Mouse (Mus musculus) lung, postnatal 14 days (tissue): ENCODE results near the gene Ndufb4.
"Not testable (repeated sequence)": the region's sequence is repeated elsewhere in the genome, so short reads cannot be mapped to it uniquely, and the experiment has no call there.

Experiments
- DNase-seq: peaks from one replicate; pipeline ENCODE4 v3.0.0; 2021

Ndufb4 gene

DNA sequence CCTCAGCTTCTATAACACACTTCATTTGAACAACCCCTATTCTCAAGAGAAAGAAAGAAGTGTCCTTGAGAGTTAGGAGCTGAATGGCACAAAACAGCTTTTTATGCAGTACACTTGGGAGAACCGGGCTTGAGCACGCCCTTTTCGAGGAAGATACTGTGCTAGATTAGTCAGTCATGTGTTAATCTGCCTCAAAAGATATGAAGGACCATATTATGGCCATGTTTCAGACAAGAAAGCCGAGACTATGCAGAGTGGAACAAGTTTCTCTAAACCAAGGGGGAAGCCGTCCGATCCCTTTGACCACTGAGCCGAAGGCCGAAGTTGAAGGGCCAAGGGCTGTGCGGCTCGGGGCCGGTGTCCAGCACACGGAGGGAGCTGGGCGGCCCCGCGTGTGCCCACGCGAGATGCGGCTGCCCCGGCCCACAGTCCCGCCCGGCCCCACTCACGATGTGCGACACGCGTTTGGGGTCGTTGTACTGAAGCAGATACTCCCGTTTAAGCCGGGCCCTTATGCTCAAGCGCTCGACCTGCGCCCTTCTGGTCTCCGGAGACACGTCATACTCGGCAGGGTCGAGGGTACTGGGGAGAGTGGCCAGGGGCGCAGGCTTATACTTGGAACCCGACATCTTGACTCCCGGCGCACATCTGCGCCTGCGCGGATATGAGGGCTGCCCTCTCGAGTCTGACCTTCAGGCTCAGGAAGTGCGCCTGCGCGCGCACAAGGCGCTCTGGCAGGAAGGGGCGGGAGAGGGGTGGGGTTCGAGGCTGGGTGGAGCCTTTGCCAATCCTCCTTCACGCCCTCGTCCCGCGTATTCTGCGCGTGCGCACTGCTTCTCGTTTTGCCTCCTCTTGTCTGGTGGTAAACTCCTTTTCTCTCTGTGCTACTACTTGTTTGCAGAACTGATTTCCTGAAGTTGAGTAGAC, at the start of gene Ndufb4:
Gene Ndufb4 (minus strand): TSS at position 723 of the 927 bp plus-strand sequence.
- peak; percentile 96 for DNase-seq

DNA sequence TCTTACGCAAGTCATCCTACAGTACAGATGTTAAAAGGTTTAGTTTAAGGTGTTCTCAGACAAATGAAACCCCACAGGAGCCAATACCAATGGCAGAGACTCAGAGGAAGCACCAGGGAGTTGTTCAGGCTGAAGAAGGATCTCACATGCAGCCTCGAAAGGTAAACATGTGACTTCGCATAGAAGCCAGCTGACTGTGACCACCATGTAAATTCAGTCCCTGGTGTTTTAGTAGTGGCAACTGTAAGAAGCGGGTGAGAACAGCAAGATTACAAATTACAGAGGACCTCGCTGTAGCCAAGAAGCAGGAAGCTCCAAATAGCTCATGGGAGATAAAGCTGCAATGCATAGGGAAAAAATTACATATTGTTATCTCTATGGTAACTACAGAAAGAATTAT, 49.6 kb upstream of the Ndufb4 start:
- no peak for DNase-seq

DNA sequence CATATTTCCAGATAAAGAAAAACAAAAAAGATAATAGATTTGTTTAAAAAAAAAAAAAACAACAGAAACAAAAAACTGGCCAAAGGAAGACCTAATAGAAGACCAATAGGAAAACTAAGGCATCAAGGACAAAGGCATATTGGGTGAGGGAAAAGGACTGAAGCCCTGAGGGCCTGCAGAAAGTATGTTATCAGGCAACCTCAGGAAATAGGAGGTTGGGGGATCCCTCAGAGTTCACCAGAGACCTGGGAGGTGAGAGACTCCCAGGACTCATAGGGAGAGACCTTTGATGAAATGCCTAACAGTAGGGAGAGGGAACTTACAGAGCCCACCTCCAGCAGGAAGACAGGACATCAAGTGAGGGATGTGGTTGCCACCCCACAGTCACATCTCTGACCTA, 45.8 kb upstream of the Ndufb4 start:
- DNase-seq = not testable (repeated sequence)

DNA sequence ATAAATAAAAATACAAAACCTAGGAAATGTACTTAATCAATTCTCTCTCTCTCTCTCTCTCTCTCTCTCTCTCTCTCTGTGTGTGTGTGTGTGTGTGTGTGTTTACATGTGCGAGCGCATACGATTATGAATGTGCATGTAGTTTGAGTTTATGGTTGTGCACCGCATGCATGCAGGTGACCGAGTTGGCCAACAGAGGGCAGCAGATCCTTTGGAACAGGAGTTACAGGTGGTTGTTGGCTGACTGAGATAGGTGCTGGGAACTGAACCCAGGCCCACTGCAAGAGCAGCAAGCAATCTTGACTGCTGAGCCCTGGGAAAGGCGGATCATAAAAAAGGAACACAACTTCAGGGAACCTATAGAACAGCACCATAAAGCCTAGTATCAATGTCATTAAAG, 44.5 kb upstream of the Ndufb4 start:
- no peak for DNase-seq

DNA sequence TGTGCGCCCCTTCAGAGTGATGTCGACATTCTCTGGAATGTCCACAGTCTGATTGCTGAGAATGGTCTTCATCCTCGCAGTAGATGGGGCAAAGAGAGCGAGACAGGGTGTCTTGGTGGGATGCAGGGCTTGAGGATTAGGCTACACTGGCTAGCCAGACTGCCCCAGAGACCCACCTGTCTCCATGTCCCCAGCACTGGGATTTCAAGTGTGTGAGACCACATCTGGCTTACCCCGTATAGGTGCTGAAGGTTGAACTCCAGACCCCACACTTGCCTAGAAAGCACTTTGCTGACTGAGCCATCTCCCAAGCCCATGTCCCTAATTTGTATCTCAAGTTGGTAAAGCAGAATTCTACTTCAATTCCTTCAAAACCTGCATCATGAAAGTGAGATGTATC, 43.0 kb upstream of the Ndufb4 start:
- no peak for DNase-seq

DNA sequence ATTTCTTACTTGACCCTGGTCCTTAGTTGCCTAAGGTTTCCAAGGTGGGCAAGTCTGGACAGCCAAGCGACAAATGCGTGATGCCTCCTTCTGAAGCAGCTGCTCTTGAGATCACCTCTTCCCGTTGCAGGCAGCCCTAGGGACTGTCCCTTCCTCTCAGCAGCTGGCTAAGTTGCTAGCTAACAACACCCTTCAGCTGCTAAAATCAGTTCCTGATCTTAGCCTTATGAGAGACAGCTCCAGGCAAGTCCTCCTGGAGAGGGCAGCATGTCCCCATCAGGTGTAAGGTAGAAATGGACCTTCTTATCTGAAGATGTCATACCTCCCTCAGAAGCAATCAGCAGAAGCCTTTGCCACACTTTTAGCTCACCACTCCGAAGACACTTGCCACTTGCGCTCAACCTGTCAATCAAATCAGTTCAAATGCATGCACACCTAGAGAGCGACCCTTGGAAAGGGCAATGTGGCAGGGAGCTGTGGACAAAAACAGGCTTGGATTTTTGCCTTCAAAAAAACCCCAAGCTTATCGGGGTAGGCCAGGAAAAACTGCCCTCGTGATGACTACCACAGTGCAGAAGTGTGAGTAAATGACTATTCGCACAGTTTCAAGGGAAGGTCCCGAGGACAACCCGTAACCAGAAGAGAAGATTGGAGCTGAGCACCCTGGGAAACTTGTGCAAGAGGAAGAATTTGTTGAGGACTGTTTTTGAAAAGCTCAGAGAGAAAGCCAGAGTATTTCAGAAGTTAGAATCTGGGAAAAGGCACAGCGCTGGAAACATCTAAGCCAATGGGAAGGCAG, 36.9 kb upstream of the Ndufb4 start:
- DNase-seq = no peak

DNA sequence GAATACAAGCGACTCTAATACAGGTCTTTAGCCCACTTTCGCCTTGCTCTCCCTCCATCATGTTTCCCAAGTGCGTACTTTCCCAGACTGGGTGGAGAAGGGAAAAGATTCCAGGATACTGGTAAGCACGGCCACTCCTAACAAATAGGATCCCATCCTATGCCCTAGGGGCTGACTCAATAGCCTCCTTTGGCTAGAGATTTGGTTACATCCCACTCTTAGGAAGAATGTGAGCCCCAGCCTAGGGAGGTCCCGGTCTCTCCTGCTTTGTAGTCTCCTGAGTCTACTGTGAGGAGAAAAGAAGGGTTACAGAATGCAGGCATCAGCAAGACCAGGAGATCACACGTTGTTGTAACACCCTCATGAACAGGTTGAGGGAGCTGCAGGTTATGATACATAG, 36.2 kb upstream of the Ndufb4 start:
- DNase-seq = no peak

DNA sequence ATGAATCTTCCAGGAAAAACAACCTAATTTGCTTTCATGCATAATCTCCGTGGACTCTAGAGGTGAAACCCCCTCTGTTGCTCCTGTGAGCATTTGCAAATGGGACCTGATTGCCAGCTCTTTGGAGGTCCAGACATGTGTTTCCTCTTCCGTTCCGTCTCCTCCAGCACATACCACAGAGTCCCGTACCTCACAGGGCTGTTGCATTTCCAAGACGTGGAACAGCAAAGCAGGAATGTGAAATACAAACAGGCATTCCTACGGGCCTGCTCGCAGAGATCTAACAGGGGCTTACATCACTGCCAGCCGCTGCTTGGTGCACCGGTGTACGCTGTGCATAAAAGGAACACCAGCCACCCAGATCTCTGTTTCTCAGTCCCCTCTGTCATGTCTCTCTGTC, 35.7 kb upstream of the Ndufb4 start:
- DNase-seq = no peak

DNA sequence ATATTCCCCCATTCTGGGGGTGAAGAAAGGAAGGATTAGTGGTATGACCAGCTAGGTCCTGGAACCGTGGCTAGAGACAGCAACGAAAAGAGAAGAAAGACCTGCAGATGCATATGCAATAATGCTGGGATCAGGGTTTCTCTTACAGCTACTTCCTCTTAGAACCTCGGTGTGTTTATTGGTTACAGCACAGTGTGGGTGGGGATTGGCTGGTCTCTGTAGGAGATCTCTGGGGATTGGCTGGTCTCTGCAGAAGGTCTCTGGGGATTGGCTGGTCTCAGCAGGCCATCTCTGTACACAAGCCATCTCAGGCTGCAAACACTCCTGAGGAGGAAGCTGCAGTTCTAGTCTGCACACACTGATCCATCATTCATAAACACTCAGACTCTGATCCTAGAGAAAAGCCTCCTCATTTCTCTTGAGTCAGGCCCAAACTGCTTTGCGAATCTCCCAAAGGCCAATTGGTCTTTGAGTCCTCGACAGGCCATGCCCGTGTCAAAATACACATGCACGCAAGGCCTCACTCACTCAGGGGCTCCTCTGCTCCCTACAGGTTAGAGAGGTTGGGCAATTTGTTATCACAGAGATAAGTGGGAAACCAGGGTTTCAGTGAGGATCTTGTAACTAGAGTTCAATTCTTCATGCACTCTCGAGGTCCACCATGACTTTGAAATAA, 35.1 kb upstream of the Ndufb4 start:
- DNase-seq = no peak

DNA sequence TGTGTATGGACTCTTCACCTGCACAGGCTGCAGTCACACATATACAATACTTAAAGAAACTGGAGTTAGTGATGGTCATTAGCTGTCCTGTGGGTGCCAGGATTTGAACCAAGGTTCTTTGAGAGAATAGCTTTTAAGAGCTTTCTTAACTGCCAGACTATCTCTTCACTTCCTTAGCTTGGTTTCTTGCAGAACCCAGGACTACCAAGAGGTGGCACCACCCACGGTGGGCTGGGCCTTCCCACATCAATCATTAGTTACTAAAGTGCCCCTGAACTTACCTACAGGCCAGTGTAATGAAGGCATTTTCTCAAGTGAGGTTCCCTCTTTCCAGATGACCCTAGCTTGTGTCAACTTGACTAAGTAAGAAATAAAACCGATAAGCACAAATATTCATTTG, 33.9 kb upstream of the Ndufb4 start:
- DNase-seq = no peak

DNA sequence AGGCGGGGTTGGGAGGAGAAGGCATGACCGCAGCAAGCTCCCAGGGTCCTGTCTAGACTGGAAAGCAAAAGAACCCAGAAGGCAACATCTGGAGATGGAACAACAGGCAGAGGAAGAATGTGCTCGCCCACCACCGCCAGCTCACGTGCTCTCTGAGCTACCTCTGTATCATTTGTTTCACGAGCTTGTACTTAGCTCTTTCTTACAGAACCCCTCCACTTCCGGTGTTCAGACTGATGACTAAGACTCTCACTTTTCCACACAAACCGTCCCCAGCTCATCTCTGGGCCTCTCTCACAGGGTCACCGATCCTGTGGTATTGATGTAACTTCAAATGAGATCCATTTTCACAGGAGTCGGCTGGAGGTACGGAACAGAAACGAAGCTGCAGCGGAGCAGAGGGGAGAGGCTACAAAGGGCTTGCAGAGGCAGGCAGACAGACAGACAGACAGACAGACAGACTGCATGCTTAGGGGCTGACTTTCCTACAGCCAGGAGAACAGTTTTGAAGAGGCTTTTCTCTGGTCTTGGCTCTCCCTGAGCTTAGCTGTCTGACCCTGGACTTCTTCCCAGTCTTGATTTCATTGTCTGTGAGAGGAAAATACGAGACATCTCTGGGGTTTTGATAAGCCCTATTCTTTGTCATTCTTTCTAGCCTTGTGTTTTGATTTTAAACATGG, 33.2 kb upstream of the Ndufb4 start:
- no peak for DNase-seq

DNA sequence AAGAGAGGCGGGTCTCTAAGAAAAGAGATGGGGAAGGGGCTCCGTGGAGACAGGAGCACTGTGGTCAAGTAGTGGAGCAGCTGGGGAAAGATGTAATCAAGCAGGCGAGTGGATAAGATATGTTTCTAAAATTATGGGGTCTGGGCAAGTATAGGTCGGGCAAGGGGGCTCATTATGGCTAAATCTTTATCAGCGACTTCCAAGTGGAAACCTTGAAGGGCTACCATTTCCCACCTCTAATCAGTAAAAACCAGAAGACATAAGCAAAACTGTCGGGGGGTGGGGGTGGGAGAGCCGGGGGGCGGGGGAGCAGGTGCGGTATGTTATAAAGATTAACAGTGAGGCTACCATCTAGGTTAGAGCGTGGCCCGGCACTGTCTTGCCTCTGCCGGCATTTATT, 32.6 kb upstream of the Ndufb4 start:
- DNase-seq = no peak

DNA sequence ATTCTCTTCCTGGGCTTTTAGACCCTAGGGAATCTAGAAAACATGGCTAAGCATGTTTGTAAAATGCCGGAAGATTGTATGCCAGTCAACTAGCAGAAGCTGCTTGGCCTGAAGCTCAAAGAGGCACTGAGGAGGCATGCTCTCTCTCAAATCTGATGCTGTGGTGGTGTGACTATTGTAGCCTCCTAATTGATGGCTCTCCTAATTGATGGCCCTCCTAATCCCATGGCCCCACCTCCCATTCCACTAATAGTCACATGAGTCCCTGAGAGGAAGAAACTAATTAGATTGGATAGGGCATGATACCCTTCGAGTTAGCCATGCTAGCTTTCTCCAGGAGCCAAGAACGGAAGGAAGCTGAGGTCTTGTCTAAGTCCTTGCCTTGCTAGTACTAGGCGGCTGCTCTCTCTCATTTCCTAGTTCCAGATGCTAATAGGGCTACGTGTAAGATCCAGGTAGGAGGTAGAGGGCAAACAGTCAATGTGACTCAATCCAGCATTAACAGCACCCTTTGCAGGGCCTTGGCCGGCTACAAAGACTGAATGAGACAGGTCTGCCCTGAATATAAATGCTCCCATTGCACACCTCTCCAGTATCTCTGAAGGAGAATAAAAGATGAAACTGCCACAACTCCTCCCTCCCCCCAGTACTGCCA, 31.8 kb upstream of the Ndufb4 start:
- no peak for DNase-seq

DNA sequence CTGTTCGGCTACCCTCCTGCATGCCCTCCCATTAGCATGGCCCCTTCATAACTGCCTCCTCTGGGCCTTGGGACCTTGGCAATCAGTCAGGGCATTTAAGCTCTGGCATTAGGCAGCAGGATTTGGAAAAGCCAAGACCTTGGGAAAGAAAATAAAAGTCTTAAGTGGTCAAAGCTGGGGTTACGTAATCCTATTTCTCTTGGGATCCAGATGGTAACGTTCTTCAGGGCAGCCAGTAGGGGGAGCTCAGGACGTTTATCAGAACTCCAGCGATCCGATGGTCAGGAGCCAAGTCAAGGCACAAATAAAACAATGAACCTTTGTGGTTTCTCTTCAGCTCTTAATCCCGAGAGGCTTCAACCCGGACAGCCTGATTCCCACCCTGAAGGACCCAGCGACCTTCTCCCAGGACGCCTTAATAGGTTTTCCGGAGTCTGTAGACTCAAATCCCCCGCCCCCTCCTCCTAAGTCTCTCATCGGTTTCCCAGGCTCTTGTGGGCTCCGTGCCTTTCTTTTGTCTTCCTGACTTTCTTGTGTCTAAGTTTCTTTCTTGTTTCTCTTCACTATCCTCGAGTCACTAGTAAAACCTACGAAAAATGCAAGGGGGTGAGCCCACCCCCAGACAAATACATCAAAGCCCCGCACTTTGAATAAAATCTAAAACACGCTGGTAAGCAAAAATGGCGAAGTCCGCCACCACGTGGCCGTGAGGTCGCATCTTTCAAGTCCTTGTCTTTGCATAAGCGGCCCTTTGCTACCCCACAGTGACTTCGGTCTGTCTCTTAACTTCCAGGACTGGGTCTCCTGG, 30.6 kb upstream of the Ndufb4 start:
- peak; percentile 88 for DNase-seq

DNA sequence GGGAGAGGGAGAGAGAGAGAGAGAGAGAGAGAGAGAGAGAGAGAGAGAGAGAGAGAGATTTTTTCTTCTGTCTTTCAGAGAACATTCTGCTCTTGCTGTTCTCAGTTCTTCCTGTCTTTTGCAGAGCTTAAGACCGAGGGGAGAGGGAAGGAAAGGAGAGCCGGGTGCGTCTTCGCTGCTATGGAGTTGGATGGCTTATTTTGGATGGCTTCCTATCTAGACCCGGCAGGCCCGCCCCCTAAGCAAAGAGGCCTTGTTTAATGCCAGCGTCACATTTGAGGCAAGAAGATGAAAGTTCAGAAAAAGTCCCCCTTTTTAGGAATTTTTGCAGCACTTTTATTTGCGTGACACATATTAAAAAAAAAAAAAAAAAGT, 30.0 kb upstream of the Ndufb4 start:
- DNase-seq = no peak

DNA sequence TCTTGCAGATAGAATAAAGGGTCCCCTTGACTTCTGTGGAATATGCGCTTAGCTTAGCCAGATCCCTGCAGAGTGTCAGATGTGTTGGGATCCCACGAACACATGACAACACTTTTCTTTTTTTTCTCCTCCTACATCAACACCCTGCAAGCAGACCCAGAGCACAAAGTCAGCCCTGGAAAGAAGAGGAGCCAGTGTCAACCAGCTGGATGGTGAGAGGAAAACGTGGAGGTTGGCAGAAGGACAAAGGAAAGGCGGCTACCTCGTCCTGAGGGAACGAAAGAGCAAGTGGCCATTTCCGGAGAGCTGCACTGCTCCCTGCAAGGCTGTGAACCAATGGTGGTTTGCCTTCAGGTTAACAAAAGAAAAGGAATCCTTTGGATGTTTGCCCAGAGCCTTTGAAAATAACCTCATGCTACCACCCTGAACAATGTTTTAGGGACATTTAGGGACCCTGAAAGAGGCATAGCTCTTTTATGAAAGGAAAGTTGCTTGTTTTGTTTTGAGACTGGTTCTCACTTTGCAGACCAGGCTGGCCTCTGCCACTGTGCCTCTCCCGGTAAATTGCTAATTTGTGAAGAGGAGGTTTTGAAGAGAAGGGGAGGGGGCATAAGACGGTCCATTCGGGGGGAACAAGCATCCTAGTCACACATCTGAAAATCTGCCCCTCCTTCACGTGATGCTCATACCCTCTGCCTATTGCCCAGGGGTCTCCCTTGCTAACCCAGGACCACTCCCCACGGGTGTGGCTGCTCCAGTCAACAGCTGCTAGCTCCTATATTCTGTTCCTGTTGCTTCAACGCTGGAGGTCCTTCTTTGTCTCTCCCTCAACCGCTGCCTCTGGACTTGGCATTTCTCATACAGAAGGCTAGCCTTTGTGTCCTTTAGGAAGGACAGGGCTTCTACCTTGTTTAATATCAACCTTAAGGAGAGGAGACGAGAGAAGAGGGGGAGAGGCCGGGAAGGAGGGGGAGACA, 29.2 kb upstream of the Ndufb4 start:
- DNase-seq = no peak

DNA sequence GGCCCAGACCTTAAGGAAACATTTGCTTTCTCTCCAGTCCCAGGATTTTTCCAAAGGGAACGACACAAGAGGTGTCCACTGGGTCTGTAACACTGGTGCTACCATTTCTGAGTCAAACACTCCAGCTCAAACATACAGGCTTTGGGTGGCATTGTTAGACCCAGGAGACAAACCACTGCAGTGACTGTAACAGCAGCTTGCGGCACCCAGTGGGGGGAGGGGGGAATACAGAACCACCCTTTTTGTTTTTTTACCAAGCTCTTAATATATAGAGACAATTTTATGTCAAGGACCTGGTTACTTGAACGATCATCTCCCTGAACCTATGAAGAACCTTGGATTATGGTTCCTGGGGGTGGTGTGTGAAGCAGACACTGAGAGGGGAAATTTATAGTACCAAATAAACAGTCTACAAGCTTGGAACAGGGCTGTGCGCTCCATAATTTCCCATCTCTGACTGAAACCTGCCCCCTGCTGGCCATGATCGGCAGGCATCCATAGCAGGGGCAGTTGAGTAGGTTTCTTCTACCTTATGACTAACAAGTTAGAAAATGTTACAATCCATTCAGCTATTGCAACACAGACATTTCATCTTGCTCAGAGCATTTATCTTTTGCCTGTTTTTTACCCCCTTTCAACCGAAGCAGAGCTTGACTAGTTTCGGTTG, 28.2 kb upstream of the Ndufb4 start:
- peak; percentile 90 for DNase-seq

DNA sequence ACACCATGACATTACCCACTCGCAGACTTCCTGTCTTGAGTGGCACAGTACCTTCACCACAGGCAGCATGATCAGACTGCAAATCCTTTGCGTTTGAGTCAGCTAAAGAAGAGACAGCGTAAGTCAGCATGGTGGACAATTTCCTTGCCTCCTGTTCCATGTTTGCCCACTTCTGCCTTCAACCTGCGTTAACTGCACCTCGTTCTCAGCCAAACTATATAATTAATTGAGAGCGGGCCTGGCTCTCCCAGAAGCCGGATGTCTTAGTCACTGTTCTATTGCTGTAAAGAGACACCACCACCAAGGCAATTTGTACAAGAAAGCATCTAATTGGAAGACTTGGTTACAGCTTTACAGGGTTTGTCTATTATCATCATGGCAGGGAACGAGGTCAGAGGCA, 26.6 kb upstream of the Ndufb4 start:
- no peak for DNase-seq

DNA sequence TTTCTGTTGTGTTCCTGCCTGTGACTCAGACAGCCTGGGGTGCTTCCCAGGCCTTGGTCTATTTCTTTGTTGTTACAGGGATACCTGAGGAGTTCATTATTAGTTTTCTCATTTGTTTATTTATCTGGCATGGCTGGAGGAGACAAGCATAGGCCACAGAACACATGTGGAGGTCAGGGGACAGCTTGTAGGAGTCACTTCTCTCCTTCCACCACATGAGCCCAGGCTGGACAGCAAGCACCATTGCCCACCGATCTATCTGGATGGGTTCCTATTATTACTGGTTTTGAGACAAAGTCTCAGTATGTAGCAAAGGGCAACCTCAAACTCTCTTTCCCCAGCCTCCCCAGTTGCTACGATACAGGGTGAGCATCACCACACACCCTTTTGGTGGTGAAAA, 26.0 kb upstream of the Ndufb4 start:
- DNase-seq = no peak

DNA sequence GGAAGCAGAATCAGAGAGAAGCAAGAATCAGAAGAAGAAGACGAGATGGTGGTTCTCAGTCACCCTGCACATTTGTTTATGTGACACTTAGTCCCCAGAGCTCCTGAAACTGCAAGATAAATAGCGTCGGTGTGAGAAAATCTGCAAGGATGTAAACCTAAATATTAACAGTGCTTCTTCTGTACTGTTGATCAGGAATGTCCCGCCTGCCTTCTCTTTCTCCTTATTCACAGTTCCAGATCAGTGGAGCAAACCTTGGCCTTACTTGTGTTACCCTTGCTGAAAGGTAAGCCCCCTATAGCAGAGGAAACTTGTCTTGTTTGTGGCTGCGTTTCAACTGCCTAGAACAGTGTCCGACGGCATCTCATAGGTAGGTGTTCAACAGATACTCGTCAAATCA, 23.3 kb upstream of the Ndufb4 start:
- no peak for DNase-seq
